Mouse (Mus musculus) myocyte (in vitro differentiated cells): ENCODE data around the gene Ociad2. TPM values are rescaled to one million over a fixed set of nuclear protein-coding genes. Genes with fewer than 3 reads are reported as not detected.

Source experiments
- H3K27me3 ChIP-seq: one replicate; pipeline ENCODE4 v1.6.1; 2011; ENCODE audit not compliant: control insufficient read depth, insufficient read depth, insufficient read length
- H3K36me3 ChIP-seq: one replicate; pipeline ENCODE4 v1.6.1; 2011; ENCODE audit not compliant: control insufficient read depth, insufficient read depth
- H3K4me2 ChIP-seq: one replicate; pipeline ENCODE4 v1.6.1; 2011; ENCODE audit warnings: low read depth, control low read depth
- H3K4me3 ChIP-seq: one replicate; pipeline ENCODE4 v1.5.1; 2011; ENCODE audit warnings: mild to moderate bottlenecking, control low read depth, moderate library complexity
- H3K79me2 ChIP-seq: one replicate; pipeline ENCODE4 v1.6.1; 2011; ENCODE audit not compliant: control insufficient read depth, insufficient read depth
- H3ac ChIP-seq: one replicate; pipeline ENCODE4 v1.6.1; 2011; ENCODE audit not compliant: control insufficient read depth, insufficient read length
- CEBPB ChIP-seq: IDR thresholded peaks from 2 replicates; pipeline ENCODE4 v1.6.1; 2011; ENCODE audit warnings: mild to moderate bottlenecking, moderate library complexity; ENCODE audit not compliant: poor library complexity, insufficient read depth, severe bottlenecking
- E2F4 ChIP-seq: IDR thresholded peaks from one replicate; pipeline ENCODE4 v1.6.1; 2011; ENCODE audit warnings: mild to moderate bottlenecking, control low read depth, moderate library complexity; ENCODE audit not compliant: insufficient read depth
- MAX ChIP-seq: IDR thresholded peaks from one replicate; pipeline ENCODE4 v1.6.1; 2011; ENCODE audit warnings: low read depth, mild to moderate bottlenecking, control low read depth
- MYOD1 ChIP-seq, 3 experiments: IDR thresholded peaks; one replicate each; pipeline ENCODE4 v1.6.1; 2011; ENCODE audit warnings: control low read depth in 2 of 3, low read depth in 2 of 3, mild to moderate bottlenecking in 2 of 3, moderate library complexity in 1 of 3; ENCODE audit not compliant: insufficient read length in 2 of 3, control insufficient read depth in 1 of 3
- MYOG ChIP-seq, 3 experiments: IDR thresholded peaks; one replicate each; pipeline ENCODE4 v1.6.1; 2011; ENCODE audit warnings: control low read depth in 2 of 3, low read depth in 2 of 3, mild to moderate bottlenecking in 2 of 3; ENCODE audit not compliant: insufficient read length in 2 of 3, control insufficient read depth in 1 of 3, insufficient read depth in 1 of 3
- POLR2A ChIP-seq: IDR thresholded peaks from one replicate; pipeline ENCODE4 v1.6.1; 2011; ENCODE audit warnings: low read depth, mild to moderate bottlenecking, control low read depth, moderate library complexity; ENCODE audit not compliant: insufficient read length
- POLR2AphosphoS2 ChIP-seq: IDR thresholded peaks from one replicate; pipeline ENCODE4 v1.6.1; 2011; ENCODE audit warnings: low read depth, control low read depth; ENCODE audit not compliant: insufficient read length
- REST ChIP-seq: IDR thresholded peaks from one replicate; pipeline ENCODE4 v1.6.1; 2011; ENCODE audit warnings: mild to moderate bottlenecking, control low read depth, moderate library complexity; ENCODE audit not compliant: insufficient read depth, insufficient read length
- SRF ChIP-seq: IDR thresholded peaks from one replicate; pipeline ENCODE4 v1.6.1; 2011; ENCODE audit warnings: low read depth; ENCODE audit not compliant: control insufficient read depth, insufficient read length
- TCF12 ChIP-seq: IDR thresholded peaks from one replicate; pipeline ENCODE4 v1.6.1; 2011; ENCODE audit warnings: mild to moderate bottlenecking, control low read depth; ENCODE audit not compliant: poor library complexity, insufficient read depth, severe bottlenecking
- TCF3 ChIP-seq: IDR thresholded peaks from one replicate; pipeline ENCODE4 v1.6.1; 2011; ENCODE audit warnings: low read depth, control low read depth; ENCODE audit not compliant: insufficient read length
- USF1 ChIP-seq: IDR thresholded peaks from one replicate; pipeline ENCODE4 v1.6.1; 2011; ENCODE audit warnings: low read depth, mild to moderate bottlenecking, control low read depth, moderate library complexity
- polyA plus RNA-seq: library from polyadenylated mRNA; unstranded; fragments of >200 nt; fragmentation: generic; extraction: Trizol; gene quantifications from one replicate; pipeline ENCODE4 v1.2.1, GENCODE M21; 2012; ENCODE audit warnings: missing spikeins

Ociad2 gene
- polyA plus RNA-seq, 1 experiment = 4.1 TPM

DNA sequence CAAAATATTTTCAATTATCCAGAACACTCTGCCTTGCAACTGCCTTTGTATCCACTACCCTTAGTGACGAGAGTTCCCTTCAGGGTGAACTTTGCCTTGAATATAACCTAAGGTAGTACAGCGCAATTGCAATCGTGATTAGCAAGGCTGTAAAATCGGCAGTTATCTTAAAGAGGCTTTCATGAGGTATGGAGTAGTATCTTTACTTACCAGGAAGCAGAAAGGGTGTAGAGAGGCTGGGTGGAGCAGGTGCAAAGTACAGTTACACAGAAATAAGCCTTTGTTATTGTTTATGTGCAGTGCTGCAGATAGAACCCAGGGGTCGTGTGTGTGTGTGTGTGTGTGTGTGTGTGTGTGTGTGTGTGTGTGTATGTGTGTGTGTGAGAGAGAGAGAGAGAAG lies 14.6 kb upstream of the Ociad2 start:
- Histone ChIP-seq H3K4me3 (no peak overlapping the region), H3ac (no peak overlapping the region), H3K79me2 (no peaks in the 10 kb centered on the region), H3K36me3 (no peaks in the 10 kb centered on the region), H3K4me2 (no peak overlapping the region), H3K27me3 (no peaks in the 10 kb centered on the region)
- TF ChIP-seq TCF12 = no peak
- no peak for TF ChIP-seq CEBPB

DNA sequence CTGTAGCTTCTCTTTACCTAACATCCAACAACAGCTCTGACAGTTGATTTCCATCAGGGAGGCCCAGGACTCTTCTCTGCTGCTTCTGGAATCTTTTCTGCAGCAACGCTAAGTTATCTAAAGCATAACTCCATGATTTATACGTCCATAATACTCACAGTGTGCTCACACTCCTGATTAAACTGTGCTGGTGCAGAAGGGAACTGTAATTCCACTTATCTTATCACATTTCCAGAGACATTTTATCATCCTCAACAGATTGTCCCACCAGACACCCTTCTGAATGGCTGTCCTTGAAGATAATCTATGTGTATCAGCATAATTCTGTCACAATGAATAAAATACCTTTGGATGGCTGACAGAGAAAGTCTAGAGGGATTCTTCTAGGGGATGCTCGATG lies 13.2 kb upstream of the Ociad2 start:
- no peaks in the 10 kb centered on the region for H3K27me3 ChIP-seq
- H3K79me2 ChIP-seq = no peaks in the 10 kb centered on the region
- H3K4me2 ChIP-seq = no peak overlapping the region
- H3K36me3 ChIP-seq = no peaks in the 10 kb centered on the region
- no peak overlapping the region for H3K4me3 ChIP-seq
- no peak overlapping the region for H3ac ChIP-seq
- no peak for TF ChIP-seq MYOD1 (IDR thresholded peaks at IDR 0.05; ENCODE audit: control insufficient read depth in 1 of 3, insufficient read length in 2 of 3, low read depth in 2 of 3)

DNA sequence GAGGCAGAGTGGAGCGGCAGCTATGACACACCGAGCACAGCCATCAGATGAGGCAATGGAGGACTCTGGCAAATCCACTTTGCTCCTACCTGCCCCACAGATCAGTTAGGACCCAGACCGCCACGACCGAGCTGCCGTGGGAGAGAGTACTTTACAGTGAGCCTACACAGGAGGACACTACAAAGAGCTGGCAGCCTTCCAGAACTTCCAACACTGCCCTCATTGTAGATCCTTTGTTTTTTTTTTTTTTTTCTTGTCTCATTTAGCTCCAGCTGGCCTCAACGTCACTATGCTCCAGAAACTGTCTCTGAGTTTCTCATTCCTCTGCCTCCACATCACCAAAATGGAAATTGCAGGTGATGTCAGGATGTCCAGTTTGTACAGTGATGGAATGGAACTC lies 12.7 kb upstream of the Ociad2 start:
- Histone ChIP-seq H3K4me3 (no peak overlapping the region), H3K79me2 (no peaks in the 10 kb centered on the region), H3K27me3 (no peaks in the 10 kb centered on the region), H3K4me2 (no peak overlapping the region), H3ac (no peak overlapping the region), H3K36me3 (no peaks in the 10 kb centered on the region)
- TF ChIP-seq REST = no peak

DNA sequence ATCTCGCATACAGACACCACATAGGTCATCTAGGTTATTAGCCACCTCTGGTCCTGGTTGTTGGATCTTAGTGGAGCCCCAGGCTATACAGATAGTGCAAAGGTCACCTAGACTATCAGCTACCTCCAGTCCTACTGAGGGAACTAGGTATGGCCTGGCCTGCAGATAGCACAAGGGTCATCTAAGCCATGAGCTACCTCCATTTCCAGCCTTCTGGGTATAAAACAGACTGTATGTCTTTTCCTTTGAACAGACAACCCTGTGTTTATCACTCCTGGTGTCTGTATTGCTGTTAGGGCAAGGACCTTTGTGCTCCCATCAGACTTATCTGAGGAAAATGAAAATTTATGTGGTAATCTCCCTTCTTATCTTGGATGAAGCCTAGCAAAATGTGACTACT lies 11.0 kb upstream of the Ociad2 start:
- Histone ChIP-seq H3K4me3 (no peak overlapping the region), H3K36me3 (no peaks in the 10 kb centered on the region), H3K27me3 (no peaks in the 10 kb centered on the region), H3K4me2 (no peak overlapping the region), H3ac (no peak overlapping the region), H3K79me2 (no peaks in the 10 kb centered on the region)
- no peak for TF ChIP-seq MAX

DNA sequence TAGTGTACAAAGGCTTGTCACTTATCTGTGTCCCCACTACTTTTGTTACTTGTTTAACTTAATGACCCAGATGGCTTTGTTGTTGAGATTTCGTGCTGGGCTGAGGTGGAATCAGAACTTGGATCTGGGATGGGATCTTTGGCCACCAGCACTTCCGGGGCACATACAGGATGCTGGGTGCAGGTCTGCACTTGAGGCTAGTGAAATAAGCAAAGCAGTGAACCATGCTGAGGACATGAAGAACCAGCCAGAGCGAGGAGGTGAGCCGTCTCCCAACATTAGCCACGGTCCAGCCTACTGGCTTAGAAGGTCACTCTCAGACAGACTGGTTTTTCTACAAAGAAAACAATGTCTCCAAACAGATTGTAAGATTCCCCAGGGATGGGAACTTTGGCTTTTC lies 8.7 kb upstream of the Ociad2 start:
- TF ChIP-seq POLR2A (no peak), TCF3 (no peak), E2F4 (no peak), REST (no peak), POLR2AphosphoS2 (no peak), SRF (no peak), TCF12 (no peak), MYOG (IDR thresholded peaks at IDR 0.05; ENCODE audit: control insufficient read depth in 1 of 3, insufficient read depth in 1 of 3, insufficient read length in 2 of 3, low read depth in 2 of 3) (no peak), CEBPB (no peak), MYOD1 (IDR thresholded peaks at IDR 0.05; ENCODE audit: control insufficient read depth in 1 of 3, insufficient read length in 2 of 3, low read depth in 2 of 3) (no peak), USF1 (no peak), MAX (no peak)
- Histone ChIP-seq H3K27me3 (no peaks in the 10 kb centered on the region), H3K4me3 (no peak overlapping the region), H3K4me2 (no peak overlapping the region), H3K36me3 (no peaks in the 10 kb centered on the region), H3ac (no peak overlapping the region), H3K79me2 (no peaks in the 10 kb centered on the region)

DNA sequence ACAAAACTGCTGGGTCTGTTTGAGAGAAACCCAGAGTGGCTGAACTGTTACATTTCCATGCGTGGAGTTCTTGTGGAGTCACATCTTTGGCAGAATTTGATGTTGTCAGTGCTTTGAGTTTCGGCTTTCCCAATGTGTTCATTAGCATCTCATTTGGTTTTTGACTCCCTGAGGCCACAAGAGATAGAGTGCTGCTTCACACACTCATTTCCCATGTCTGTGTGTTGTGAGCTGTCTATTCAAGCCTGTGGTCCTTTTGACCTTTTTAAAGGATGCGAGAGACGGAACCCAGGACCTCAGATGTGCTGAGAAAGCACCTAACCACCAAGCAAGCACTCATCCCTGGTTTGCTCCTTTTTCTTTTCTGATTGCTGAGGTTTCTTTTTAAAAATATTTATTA lies 4.4 kb upstream of the Ociad2 start:
- no peaks in the 10 kb centered on the region for H3K27me3 ChIP-seq
- TF ChIP-seq USF1 = no peak
- no peak for TF ChIP-seq CEBPB
- no peak for TF ChIP-seq POLR2A
- no peak for TF ChIP-seq POLR2AphosphoS2
- TF ChIP-seq MAX = no peak
- no peak for TF ChIP-seq SRF
- TF ChIP-seq MYOG (IDR thresholded peaks at IDR 0.05; ENCODE audit: control insufficient read depth in 1 of 3, insufficient read depth in 1 of 3, insufficient read length in 2 of 3, low read depth in 2 of 3) = no peak
- no peak for TF ChIP-seq E2F4
- no peak for TF ChIP-seq REST
- TF ChIP-seq TCF12 = no peak
- no peak for TF ChIP-seq MYOD1 (IDR thresholded peaks at IDR 0.05; ENCODE audit: control insufficient read depth in 1 of 3, insufficient read length in 2 of 3, low read depth in 2 of 3)
- no peak for TF ChIP-seq TCF3
- H3K4me2 ChIP-seq = no peak overlapping the region

More for the DNA sequence above, 4.4 kb upstream of the Ociad2 start:
- Histone ChIP-seq H3K79me2 (no peaks in the 10 kb centered on the region), H3K36me3 (no peaks in the 10 kb centered on the region), H3ac (no peak overlapping the region), H3K4me3 (no peak overlapping the region)
